Mouse (Mus musculus) embryonic facial prominence, embryonic 11.5 days (tissue): ENCODE data around the gene Rbbp6. TPM values are rescaled to one million over a fixed set of nuclear protein-coding genes. Genes with fewer than 3 reads are reported as not detected.

Experiments used
- ATAC-seq: fragments of 200-750 bp; cut with Nextera tagmentation; replicated peaks from 2 replicates; pipeline ENCODE4 v1.8.0; 2017; ENCODE audit warnings: low read depth; ENCODE audit not compliant: insufficient number of reproducible peaks, low FRiP score, low TSS enrichment
- DNase-seq: peaks from one replicate; pipeline ENCODE4 v3.0.0-alpha.2; 2015; ENCODE audit warnings: low spot score
- H3K27ac ChIP-seq: fragments of 300-500 bp; sonication (generic); replicated peaks from 2 replicates; pipeline ENCODE4 v1.5.1; 2014; ENCODE audit warnings: mild to moderate bottlenecking, low read depth, low read length, control low read depth
- H3K27me3 ChIP-seq: fragments of 300-500 bp; sonication (generic); 2 replicates; pipeline ENCODE4 v1.6.1; 2014; ENCODE audit warnings: mild to moderate bottlenecking, low read length, moderate library complexity, mixed read lengths; ENCODE audit not compliant: control insufficient read depth, insufficient read depth
- H3K36me3 ChIP-seq: fragments of 300-500 bp; sonication (generic); replicated peaks from 2 replicates; pipeline ENCODE4 v1.6.1; 2014; ENCODE audit warnings: low read depth, mild to moderate bottlenecking, low read length, moderate library complexity, mixed read lengths; ENCODE audit not compliant: control insufficient read depth, insufficient read depth
- H3K4me1 ChIP-seq: fragments of 300-500 bp; sonication (generic); 2 replicates; pipeline ENCODE4 v1.6.1; 2014; ENCODE audit warnings: low read length, mixed read lengths; ENCODE audit not compliant: control insufficient read depth, insufficient read depth
- H3K4me2 ChIP-seq: fragments of 300-500 bp; sonication (generic); 2 replicates; pipeline ENCODE4 v1.6.1; 2014; ENCODE audit warnings: low read depth, mild to moderate bottlenecking, control low read depth, low read length, moderate library complexity
- H3K4me3 ChIP-seq: fragments of 300-500 bp; sonication (generic); 2 replicates; pipeline ENCODE4 v1.5.1; 2014; ENCODE audit warnings: low read depth, low read length, control low read depth
- H3K9ac ChIP-seq: fragments of 300-500 bp; sonication (generic); replicated peaks from 2 replicates; pipeline ENCODE4 v1.6.1; 2014; ENCODE audit warnings: mild to moderate bottlenecking, control low read depth, low read length
- H3K9me3 ChIP-seq: fragments of 300-500 bp; sonication (generic); replicated peaks from 2 replicates; pipeline ENCODE4 v1.6.1; 2016; ENCODE audit warnings: mild to moderate bottlenecking, low read length, inconsistent platforms, mixed read lengths; ENCODE audit not compliant: control insufficient read depth
- WGBS: fragments of 180-500 bp; shearing (Covaris S2); extraction: QIAGEN DNeasy Blood & Tissue Kit; methylation state at CpG from one replicate; pipeline ENCODE4 v1.1.7; 2014; 5-methylcytosine and 5-hydroxymethylcytosine counted together
- polyA plus RNA-seq: library from polyadenylated mRNA; unstranded; fragments of >200 nt; fragmentation: Nextera tagmentation; extraction: Ambion mirVana; gene quantifications from 2 replicates; pipeline ENCODE4 v1.2.1, GENCODE M21; 2014

Rbbp6 gene
- polyA plus RNA-seq, 1 experiment from 2014 or later, result 43.2 TPM

DNA sequence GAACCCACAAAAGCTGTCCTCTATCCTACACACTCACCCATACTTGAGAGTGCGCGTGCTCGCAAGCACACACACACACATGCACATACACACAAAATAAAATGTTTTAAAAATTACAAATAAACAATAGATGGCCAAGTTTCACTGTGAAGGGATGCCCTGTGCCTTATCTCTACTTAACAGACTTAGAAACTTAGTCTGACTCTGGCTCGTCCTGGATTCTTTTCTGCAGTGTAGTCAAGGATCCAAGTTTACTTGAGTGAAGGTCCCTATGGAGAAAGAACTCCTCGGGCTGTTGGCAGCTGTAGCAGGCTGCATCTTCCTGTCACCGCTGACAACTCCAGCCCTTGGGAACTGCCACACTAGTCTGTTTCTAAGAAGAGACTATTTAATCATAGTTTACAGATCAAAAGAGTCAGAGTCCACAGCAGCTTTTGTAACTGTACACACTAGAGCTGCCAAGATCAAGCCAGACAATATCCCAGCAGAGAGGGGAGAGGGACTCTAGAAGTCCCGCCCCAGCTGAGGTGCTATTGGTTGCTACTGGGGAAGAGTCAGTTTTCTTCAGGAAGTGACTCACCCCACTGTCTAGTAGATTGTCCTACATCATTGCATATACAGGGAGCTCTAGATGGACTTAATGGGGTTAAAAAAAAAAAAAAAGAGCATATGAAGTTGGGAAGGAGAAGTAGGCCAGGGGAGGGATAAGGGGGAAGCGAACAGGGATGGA lies 10.1 kb upstream of the Rbbp6 start:
- H3K9me3 ChIP-seq, result no peaks in the 10 kb centered on the region
- no peaks in the 10 kb centered on the region for H3K4me1 ChIP-seq
- H3K27ac ChIP-seq, result no peak overlapping the region
- WGBS, result 81% methylated on average over 8 of the region's 8 CpGs
- H3K9ac ChIP-seq, result no peak overlapping the region
- no peaks in the 10 kb centered on the region for H3K36me3 ChIP-seq
- H3K4me3 ChIP-seq, result no peak overlapping the region
- DNase-seq (peak; percentile 34), ATAC-seq (no peak)
- no peaks in the 10 kb centered on the region for H3K27me3 ChIP-seq
- no peak overlapping the region for H3K4me2 ChIP-seq

DNA sequence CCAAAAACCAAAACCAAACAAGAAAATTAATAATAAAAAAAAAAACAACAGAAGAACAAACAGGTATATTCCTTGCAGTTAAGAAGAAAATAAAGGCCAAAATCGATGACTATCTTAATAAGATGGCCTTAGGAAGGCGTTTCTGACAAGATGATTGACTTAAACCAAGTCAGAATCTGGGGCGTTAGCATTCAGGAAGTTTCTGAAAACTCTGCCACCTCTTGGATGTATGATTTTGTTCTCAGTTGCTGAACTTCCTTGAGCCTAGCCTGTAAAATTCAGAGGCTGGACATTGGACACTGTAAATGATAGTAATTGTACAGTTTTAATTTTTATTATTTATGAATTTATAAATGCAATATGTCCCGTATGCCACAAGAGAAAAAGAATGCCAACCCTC lies 3.3 kb downstream of the Rbbp6 start:
- Histone ChIP-seq H3K4me1 (no peaks in the 10 kb centered on the region), H3K4me3 (peak overlapping the region; percentile 96; the same call in 1 of the 2 replicates), H3K27me3 (no peaks in the 10 kb centered on the region), H3K27ac (no peak overlapping the region), H3K9ac (no peak overlapping the region), H3K9me3 (no peaks in the 10 kb centered on the region), H3K4me2 (no peak overlapping the region), H3K36me3 (no peaks in the 10 kb centered on the region)
- no peak for ATAC-seq
- DNase-seq, result no peak
- 67% methylated on average over 4 of the region's 4 CpGs for WGBS

DNA sequence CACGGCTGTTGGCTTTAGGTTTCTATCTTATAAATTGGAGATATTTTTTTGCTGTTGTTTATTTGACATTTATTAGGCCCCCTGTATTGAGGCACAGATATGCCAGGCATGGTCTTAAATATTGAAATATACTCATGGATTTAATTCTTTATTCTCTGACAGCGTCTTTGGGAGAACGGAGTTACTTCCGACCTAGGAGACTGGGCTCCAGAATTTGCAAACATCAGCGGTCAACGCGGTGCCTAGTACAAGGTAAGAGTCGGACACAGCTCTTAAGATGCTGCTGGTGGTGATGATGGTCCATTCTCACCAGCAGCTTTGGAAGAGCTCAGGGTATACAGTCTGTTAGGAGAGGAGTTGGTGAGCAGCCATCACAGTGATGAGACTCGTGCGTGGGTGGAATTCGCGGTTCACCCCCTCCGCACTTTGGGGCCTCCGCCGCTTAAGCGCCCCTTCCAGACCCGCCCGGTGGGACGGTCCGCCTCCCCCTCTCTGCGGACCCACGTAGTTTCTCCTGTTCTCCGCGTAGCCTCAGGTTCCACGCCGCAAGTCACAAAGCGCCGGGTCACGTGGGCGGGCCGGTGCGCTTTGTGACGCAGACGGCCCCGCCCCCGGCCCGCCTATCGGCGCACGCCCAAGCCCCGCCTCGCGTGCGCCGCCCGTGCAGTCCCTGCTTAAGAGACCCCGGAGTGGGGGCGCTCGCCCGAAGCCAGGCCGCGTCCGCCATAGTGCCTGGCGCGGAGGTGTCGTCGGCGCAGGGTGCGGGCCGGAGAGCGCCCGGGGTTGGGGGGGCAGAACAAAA lies 3.9 kb downstream of the Rbbp6 start:
- under 1% methylated on average over 62 of the region's 62 CpGs for WGBS
- ATAC-seq, result peak; percentile 97

DNA sequence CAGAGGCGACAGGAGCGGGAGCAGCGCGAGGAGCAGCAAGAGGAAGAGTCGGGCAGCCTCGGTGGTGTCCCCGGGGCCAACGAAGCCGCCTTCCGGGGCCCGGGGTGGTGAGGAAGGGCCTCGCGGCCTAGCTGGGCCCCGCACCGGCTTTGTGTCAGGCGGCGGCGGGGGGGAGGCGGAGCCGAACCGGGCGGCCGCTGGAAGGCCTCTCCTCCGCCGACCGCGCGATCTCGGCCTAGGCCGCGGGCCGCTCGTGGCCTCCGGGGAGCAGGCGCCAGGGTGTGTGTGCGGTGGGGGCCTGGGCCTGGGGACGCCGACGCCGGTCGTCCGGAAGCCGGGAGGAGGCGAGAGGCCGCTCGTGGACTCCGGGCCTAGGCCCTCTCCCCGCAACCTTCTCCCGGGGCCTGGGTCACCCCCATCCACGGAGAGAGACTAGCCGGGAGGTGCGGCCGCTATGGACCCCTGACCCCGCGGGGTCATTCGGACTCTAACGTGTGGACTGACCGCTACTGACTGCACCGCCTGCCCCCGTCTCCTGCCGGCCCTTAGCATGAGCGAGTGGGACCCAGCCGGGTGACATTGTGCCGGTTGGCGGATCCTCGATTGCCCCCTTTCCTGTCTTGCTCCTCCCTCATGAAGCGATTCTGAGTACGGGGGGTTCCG lies 4.8 kb downstream of the Rbbp6 start:
- peak; percentile 44 for ATAC-seq
- peak overlapping the region; percentile 69 for H3K4me2 ChIP-seq
- peak overlapping the region; percentile 72 for H3K27ac ChIP-seq

More for the DNA sequence above, 3.9 kb downstream of the Rbbp6 start:
- peak overlapping the region; percentile 69 for H3K4me2 ChIP-seq
- peak; percentile 97 for DNase-seq
- no peaks in the 10 kb centered on the region for H3K4me1 ChIP-seq
- H3K27ac ChIP-seq, result peak overlapping the region; percentile 72
- H3K36me3 ChIP-seq, result 0 out of 2 replicates have a peak, but pooled peaks cover 2% of the 10 kb centered on the region
- H3K27me3 ChIP-seq, result no peaks in the 10 kb centered on the region
- peak overlapping the region; percentile 100 for H3K9ac ChIP-seq
- H3K4me3 ChIP-seq, result peak overlapping the region; percentile 96
- H3K9me3 ChIP-seq, result no peaks in the 10 kb centered on the region

DNA sequence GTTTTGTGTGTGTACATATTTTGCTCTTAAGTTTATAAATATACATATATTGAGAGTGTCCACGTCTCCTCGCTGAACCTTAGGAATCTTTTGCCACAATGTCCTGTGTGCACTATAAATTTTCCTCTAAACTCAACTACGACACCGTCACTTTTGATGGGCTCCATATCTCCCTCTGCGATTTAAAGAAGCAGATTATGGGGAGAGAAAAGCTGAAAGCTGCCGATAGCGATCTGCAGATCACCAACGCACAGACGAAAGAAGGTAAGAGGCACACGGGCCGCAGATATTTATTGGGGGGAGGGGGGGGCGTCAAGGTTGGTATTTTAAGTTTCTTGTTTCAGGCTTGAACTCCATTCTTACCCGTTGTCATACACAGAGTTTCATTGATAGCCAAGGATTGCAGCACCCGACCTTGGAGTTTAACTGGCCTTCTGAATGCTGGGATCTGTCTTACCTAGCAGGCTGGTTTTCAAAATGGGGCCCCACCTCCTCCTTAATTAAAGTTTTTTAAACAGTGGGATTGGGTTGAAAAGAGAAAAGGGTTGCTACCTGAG lies 5.5 kb downstream of the Rbbp6 start:
- under 1% methylated on average over 14 of the region's 14 CpGs for WGBS
- no peaks in the 10 kb centered on the region for H3K9me3 ChIP-seq
- no peak overlapping the region for H3K27ac ChIP-seq
- no peaks in the 10 kb centered on the region for H3K27me3 ChIP-seq
- peak overlapping the region; percentile 100 for H3K9ac ChIP-seq
- DNase-seq (no peak), ATAC-seq (no peak)
- no peaks in the 10 kb centered on the region for H3K4me1 ChIP-seq
- H3K36me3 ChIP-seq, result 0 out of 2 replicates have a peak, but pooled peaks cover 2% of the 10 kb centered on the region
- H3K4me2 ChIP-seq, result peak overlapping the region; percentile 69
- peak overlapping the region; percentile 96 for H3K4me3 ChIP-seq

More for the DNA sequence above, 4.8 kb downstream of the Rbbp6 start:
- WGBS, result under 1% methylated on average over 66 of the region's 69 CpGs
- DNase-seq, result peak; percentile 36
- Histone ChIP-seq H3K4me3 (peak overlapping the region; percentile 96), H3K4me1 (no peaks in the 10 kb centered on the region), H3K9ac (peak overlapping the region; percentile 100), H3K9me3 (no peaks in the 10 kb centered on the region), H3K36me3 (0 out of 2 replicates have a peak, but pooled peaks cover 2% of the 10 kb centered on the region), H3K27me3 (no peaks in the 10 kb centered on the region)

DNA sequence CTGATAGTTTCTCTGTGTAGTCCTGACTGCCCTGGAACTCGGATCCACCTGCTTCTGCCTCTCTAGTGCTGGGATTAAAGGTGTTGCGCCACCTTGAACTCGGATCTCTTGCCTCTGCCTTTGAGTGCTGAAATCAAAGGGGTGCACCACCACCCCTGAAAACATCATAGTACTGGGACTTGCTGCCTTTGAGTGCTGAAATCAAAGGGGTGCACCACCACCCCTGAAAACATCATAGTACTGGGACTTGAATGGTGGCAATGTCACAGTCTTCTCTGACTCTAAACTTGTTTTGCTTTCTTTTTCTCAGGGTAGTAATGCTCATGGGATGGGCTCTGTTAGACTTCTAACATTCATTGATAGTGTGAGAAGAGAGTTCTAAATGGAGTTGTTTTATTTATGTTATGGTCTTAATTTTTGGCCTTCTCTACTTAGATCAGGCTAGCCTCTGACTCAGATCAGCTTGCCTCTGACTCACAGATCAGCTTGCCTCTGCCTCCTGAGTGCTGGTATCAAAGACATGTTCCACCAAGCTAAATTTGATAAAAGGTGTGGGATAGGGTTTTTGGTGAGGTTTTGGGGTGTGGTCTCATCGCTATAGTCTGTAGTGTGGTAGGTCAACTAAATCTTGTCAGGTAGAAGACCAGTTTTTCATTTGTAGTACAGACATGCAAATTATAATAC lies 6.7 kb downstream of the Rbbp6 start:
- ATAC-seq (no peak), DNase-seq (no peak)
- Histone ChIP-seq H3K4me1 (no peaks in the 10 kb centered on the region), H3K4me2 (peak overlapping the region; percentile 69), H3K36me3 (0 out of 2 replicates have a peak, but pooled peaks cover 2% of the 10 kb centered on the region), H3K27me3 (no peaks in the 10 kb centered on the region), H3K9me3 (no peaks in the 10 kb centered on the region), H3K9ac (no peak overlapping the region; the same call in 1 of the 2 replicates), H3K27ac (no peak overlapping the region), H3K4me3 (peak overlapping the region; percentile 96)
- WGBS, result 92% methylated on average over 4 of the region's 4 CpGs

DNA sequence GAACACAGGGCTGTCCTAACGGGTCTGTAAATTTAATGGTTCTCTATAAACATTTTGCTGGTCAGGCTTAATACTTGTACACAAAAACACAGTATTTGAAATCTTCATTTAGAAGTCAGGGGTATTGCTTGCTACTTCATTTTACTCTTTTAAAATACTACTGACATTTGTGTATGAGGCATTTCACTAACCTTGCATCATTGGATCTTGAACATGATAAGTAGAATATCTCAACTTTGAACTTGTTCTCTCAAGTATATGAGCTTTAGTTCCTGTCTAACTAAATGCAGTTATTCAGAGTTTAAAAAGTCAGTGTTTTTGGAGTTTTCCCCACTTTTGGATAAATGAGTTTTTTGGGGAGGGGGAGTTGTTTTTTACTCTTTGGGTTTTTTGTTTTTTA lies 14.0 kb downstream of the Rbbp6 start:
- Histone ChIP-seq H3K27me3 (no peaks in the 10 kb centered on the region), H3K9me3 (no peaks in the 10 kb centered on the region), H3K4me3 (no peak overlapping the region), H3K4me1 (no peaks in the 10 kb centered on the region), H3K9ac (no peak overlapping the region), H3K27ac (no peak overlapping the region), H3K4me2 (no peak overlapping the region), H3K36me3 (no peaks in the 10 kb centered on the region; the same call in none of the 2 replicates)
- ATAC-seq (no peak), DNase-seq (no peak)
- WGBS, result 82% methylated on average over 1 of the region's 1 CpGs
